Mouse (Mus musculus) liver, embryonic 14.5 days (tissue): ENCODE measurements at regions not wholly inside any gene's neighbourhood (a gene's known extent, or its start where the extent isn't known, plus 50 kb on each side); places are given as distances from the start of the nearest gene placed in this dataset.

Experiments used
- ATAC-seq: fragments of 200-750 bp; cut with Nextera tagmentation; 2 replicates; pipeline ENCODE4 v1.8.0; 2017; ENCODE audit warnings: moderate number of reproducible peaks, mild to moderate bottlenecking, moderate library complexity; ENCODE audit not compliant: insufficient read depth
- DNase-seq, 3 experiments: peaks; one replicate each; pipeline ENCODE4 v3.0.0-alpha.2; 2012 to 2013; ENCODE audit warnings: low read depth in 3 of 3, low spot score in 3 of 3
- H3K27ac ChIP-seq: fragments of 300-500 bp; sonication (generic); 2 replicates; pipeline ENCODE4 v1.5.1; 2014; ENCODE audit warnings: moderate library complexity, mild to moderate bottlenecking, control low read depth, inconsistent platforms
- H3K27me3 ChIP-seq: fragments of 300-500 bp; sonication (generic); 2 replicates; pipeline ENCODE4 v1.6.1; 2014; ENCODE audit warnings: mild to moderate bottlenecking, low read length, moderate library complexity; ENCODE audit not compliant: control insufficient read depth, insufficient read depth
- H3K36me3 ChIP-seq: fragments of 300-500 bp; sonication (generic); replicated peaks from 2 replicates; pipeline ENCODE4 v1.6.1; 2014; ENCODE audit warnings: low read depth; ENCODE audit not compliant: control insufficient read depth, insufficient read depth
- H3K4me1 ChIP-seq, 2 experiments: fragments of 200-500 bp in 1 of 2; fragments of 300-500 bp in 1 of 2; sonication (generic) in 1 of 2; replicated peaks; 2 replicates each; pipeline ENCODE4 v1.6.1; 2012 to 2014; ENCODE audit warnings: antibody characterized with exemption in 1 of 2, inconsistent platforms in 1 of 2, low read length in 1 of 2; ENCODE audit not compliant: control insufficient read depth in 2 of 2, insufficient read depth in 2 of 2
- H3K4me2 ChIP-seq: fragments of 300-500 bp; sonication (generic); 2 replicates; pipeline ENCODE4 v1.6.1; 2014; ENCODE audit warnings: low read depth, mild to moderate bottlenecking, control low read depth, moderate library complexity
- H3K4me3 ChIP-seq, 2 experiments: fragments of 200-500 bp in 1 of 2; fragments of 300-500 bp in 1 of 2; sonication (generic) in 1 of 2; 2 replicates each; pipeline ENCODE4 v1.5.1; 2012 to 2014; ENCODE audit warnings: low read depth in 2 of 2, low read length in 2 of 2, mild to moderate bottlenecking in 2 of 2, control low read depth in 1 of 2, inconsistent platforms in 1 of 2, moderate library complexity in 1 of 2; ENCODE audit not compliant: insufficient read depth in 1 of 2
- H3K9ac ChIP-seq: fragments of 300-500 bp; sonication (generic); replicated peaks from 2 replicates; pipeline ENCODE4 v1.6.1; 2014; ENCODE audit warnings: mild to moderate bottlenecking, control low read depth, moderate library complexity
- H3K9me3 ChIP-seq: fragments of 300-500 bp; sonication (generic); 2 replicates; pipeline ENCODE4 v1.6.1; 2016; ENCODE audit warnings: low read length, mixed read lengths; ENCODE audit not compliant: control insufficient read depth
- CTCF ChIP-seq: IDR thresholded peaks from 2 replicates; pipeline ENCODE4 v1.5.1; 2016; ENCODE audit warnings: antibody characterized with exemption, low read depth, control low read depth
- EP300 ChIP-seq: IDR thresholded peaks from 2 replicates; pipeline ENCODE4 v1.6.1; 2016; ENCODE audit warnings: antibody characterized with exemption, low read depth
- WGBS: fragments of 180-500 bp; shearing (Covaris S2); extraction: QIAGEN DNeasy Blood & Tissue Kit; methylation state at CpG from one replicate; pipeline ENCODE4 v1.1.7; 2014; ENCODE audit not compliant: insufficient replicate concordance; 5-methylcytosine and 5-hydroxymethylcytosine counted together

DNA sequence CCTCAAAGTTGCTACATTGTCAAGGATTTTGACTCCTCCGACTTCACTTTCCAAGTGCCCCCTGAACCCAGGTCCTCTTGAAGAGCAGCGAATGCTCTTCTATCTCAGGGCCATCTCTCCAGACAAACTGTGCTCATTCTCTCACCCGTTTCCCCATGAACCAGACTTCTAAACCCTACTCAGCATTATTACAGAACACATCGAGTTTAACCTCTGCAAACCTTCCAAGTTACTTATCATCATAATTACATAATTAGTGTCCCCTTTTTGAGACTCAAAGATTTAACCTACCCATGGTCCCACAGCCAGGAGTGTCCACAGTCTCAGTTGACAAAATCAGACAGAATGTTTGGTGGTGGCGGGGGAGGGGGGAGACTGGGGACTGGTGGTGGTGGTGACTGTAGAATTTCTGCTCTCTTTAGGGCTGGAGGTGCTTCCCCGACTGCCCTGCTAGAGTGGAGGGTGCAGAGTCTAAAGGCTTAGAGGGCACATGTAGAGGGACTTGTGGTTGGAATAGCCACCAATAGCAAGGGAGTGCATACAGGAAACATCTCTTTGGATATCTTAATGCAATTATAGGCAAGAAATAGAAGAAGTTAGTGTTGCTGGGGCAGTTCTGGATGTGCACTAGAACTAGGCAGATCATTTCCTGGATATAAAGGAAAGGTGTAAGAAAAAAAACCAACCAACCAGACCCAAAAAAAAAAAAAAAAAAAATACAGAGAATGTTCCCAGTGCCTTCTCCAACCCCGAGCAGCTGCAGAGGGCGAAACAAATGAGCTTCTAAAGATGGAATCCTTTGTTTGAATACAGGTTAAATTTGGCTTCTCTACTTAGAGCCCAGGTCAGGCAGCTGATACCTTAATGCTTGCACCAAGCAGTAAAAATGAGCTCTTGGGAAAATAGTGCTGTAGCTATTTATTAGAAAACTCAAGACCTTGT, 96.4 kb upstream of the Fut8 start:
- whole genome bisulfite sequencing: 44% methylated on average over 8 of the region's 8 CpGs
- Histone ChIP-seq H3K9me3 (no peaks in the 10 kb centered on the region), H3K9ac (no peak overlapping the region), H3K4me1 (no peaks in the 10 kb centered on the region), H3K27ac (no peak overlapping the region), H3K4me2 (no peak overlapping the region), H3K36me3 (no peaks in the 10 kb centered on the region), H3K4me3 (no peak overlapping the region), H3K27me3 (no peaks in the 10 kb centered on the region)
- TF ChIP-seq EP300 (no peak), CTCF (no peak)
- ATAC-seq (no peak), DNase-seq (no peak)

DNA sequence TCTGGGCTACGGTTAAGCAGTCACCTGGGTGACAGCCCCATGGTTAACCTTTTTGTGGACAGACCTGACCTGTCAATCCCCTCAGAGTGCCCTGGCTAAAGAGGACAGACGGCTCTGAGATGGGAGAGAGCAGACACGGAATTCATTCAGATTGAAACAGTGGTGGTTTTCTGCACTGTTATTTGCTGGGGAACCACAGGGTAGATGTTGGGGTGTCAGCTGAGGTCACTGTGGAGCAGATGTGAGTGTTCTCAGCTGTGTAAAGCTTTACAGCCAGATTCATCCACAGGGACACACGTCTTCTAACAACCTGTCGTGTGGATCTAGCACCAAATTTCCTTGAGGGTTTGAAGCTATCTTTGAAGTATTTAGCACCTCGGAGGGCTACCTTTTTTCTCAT, 97.3 kb upstream of the Fut8 start:
- ATAC-seq (no peak), DNase-seq (no peak)
- 55% methylated on average over 6 of the region's 6 CpGs for WGBS

GRCm38 (mm10) chr12:77140141-77140540, 97.8 kb upstream of the Fut8 start:
- no peaks in the 10 kb centered on the region for H3K9me3 ChIP-seq
- H3K36me3 ChIP-seq: no peaks in the 10 kb centered on the region
- no peak for ATAC-seq
- 64% methylated on average over 5 of the region's 5 CpGs for WGBS
- no peak overlapping the region for H3K4me2 ChIP-seq
- TF ChIP-seq EP300 (no peak), CTCF (no peak)
- H3K27me3 ChIP-seq: no peaks in the 10 kb centered on the region
- no peak for DNase-seq
- no peak overlapping the region for H3K4me3 ChIP-seq
- no peak overlapping the region for H3K9ac ChIP-seq
- no peaks in the 10 kb centered on the region; a peak in 1 of 4 replicates for H3K4me1 ChIP-seq
- H3K27ac ChIP-seq: no peak overlapping the region

More for the DNA sequence above, 97.3 kb upstream of the Fut8 start:
- no peaks in the 10 kb centered on the region for H3K9me3 ChIP-seq
- no peaks in the 10 kb centered on the region for H3K4me1 ChIP-seq
- H3K36me3 ChIP-seq: no peaks in the 10 kb centered on the region
- no peak overlapping the region for H3K27ac ChIP-seq
- no peaks in the 10 kb centered on the region for H3K27me3 ChIP-seq
- H3K9ac ChIP-seq: no peak overlapping the region
- TF ChIP-seq EP300 (no peak), CTCF (no peak)
- no peak overlapping the region for H3K4me3 ChIP-seq
- H3K4me2 ChIP-seq: no peak overlapping the region

- Histone ChIP-seq H3K27ac (no peak overlapping the region), H3K9ac (no peak overlapping the region), H3K9me3 (no peaks in the 10 kb centered on the region), H3K4me2 (no peak overlapping the region), H3K36me3 (no peaks in the 10 kb centered on the region), H3K27me3 (no peaks in the 10 kb centered on the region), H3K4me3 (no peak overlapping the region), H3K4me1 (peaks cover 2 to 3% of the 10 kb centered on the region in 2 experiments; a peak in 2 of 4 replicates)
- ATAC-seq (no peak), DNase-seq (no peak)
- no peak for TF ChIP-seq CTCF
- TF ChIP-seq EP300: no peak
- WGBS: 66% methylated on average over 2 of the region's 2 CpGs
Observed at GRCm38 (mm10) chr12:77139718-77140117, 98.2 kb upstream of the Fut8 start.

DNA sequence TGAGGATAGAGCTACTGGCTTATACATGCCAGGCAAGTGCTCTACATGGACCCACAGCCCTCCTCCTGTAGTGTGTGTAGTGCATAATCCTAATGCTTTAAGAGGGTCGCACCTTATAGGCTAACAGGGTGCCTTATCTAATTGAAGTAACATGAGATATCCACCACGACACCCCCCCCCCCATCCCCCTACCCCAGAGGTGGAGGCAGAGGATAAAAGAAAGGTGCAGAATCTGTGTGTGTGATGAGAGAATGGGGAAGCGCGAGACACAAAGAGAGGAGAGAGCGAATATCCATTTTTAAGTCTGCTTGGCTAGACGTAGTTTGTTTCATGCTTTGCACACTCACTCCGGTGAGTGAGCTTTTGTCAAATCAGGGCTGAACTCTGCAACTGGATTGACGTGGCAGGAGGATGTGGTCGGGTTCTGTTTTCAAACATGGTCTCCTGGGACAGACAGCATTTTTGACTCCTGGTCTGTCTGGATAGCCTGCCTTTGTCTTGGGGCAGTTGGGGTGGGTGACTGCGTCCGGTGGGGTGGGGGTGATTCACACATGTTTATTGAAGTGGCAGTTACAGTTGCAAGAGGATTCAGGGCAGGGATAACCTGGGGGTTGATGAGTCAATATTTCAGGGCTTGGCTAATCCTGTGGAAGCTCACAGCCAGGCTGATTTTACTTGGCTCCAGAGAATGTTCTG, 99.3 kb upstream of the Fut8 start:
- H3K4me1 ChIP-seq: peaks cover 7 to 10% of the 10 kb centered on the region in 2 experiments; a peak in 3 of 4 replicates
- no peaks in the 10 kb centered on the region for H3K36me3 ChIP-seq
- WGBS: 37% methylated on average over 11 of the region's 11 CpGs
- H3K4me2 ChIP-seq: no peak overlapping the region
- TF ChIP-seq EP300 (no peak), CTCF (no peak)
- no peak overlapping the region for H3K27ac ChIP-seq
- no peak overlapping the region for H3K9ac ChIP-seq
- DNase-seq (no peak), ATAC-seq (no peak)
- no peak overlapping the region for H3K4me3 ChIP-seq
- no peaks in the 10 kb centered on the region for H3K27me3 ChIP-seq
- H3K9me3 ChIP-seq: no peaks in the 10 kb centered on the region
